Mouse (Mus musculus) CH12.LX (cell line): ENCODE measurements around the gene AI854703. TPM values are rescaled to one million over a fixed set of nuclear protein-coding genes. Genes with fewer than 3 reads are reported as not detected.
A peak's percentile ranks its signal among the peaks of the same experiment; 100 is the strongest.

Experiments used
- DNase-seq: peaks from one replicate; pipeline ENCODE4 v3.0.0-alpha.2; 2013; ENCODE audit errors: extremely low read depth
- H3K27ac ChIP-seq: 2 replicates; pipeline ENCODE4 v1.5.1; 2012; ENCODE audit warnings: low read depth, mild to moderate bottlenecking, control low read depth, moderate library complexity; ENCODE audit not compliant: insufficient read depth
- H3K27me3 ChIP-seq: replicated peaks from 2 replicates; pipeline ENCODE3; 2012; ENCODE audit warnings: inconsistent platforms
- H3K36me3 ChIP-seq, 2 experiments: replicated peaks in 1 of 2; 2 replicates each; pipeline versions ENCODE3 to v1.6.1; 2012; ENCODE audit warnings: inconsistent platforms in 1 of 2, low read length in 1 of 2, mild to moderate bottlenecking in 1 of 2, mixed read lengths in 1 of 2, moderate library complexity in 1 of 2; ENCODE audit not compliant: control insufficient read depth in 1 of 2, insufficient read depth in 1 of 2
- H3K4me1 ChIP-seq, 2 experiments: 2 replicates each; pipeline ENCODE4 v1.6.1; 2012; ENCODE audit warnings: inconsistent platforms in 1 of 2, moderate library complexity in 1 of 2; ENCODE audit not compliant: insufficient read depth in 2 of 2, control insufficient read depth in 1 of 2
- H3K4me2 ChIP-seq: 2 replicates; pipeline ENCODE4 v1.6.1; 2012; ENCODE audit warnings: low read depth, mild to moderate bottlenecking, control low read depth; ENCODE audit not compliant: poor library complexity, insufficient read depth, severe bottlenecking
- H3K4me3 ChIP-seq, 3 experiments: fragments of 150-350 bp in 1 of 3; sonication (generic) in 1 of 3; replicated peaks in 1 of 3; 2 replicates each; pipeline versions ENCODE3 to v1.5.1; 2011 to 2012; ENCODE audit warnings: low read depth in 2 of 3, low read length in 2 of 3, mild to moderate bottlenecking in 2 of 3, moderate library complexity in 2 of 3, control low read depth in 1 of 3, improper control_type of control experiment in 1 of 3, inconsistent platforms in 1 of 3, mixed read lengths in 1 of 3; ENCODE audit not compliant: poor library complexity in 1 of 3
- H3K79me2 ChIP-seq: replicated peaks from 2 replicates; pipeline ENCODE4 v1.6.1; 2012; ENCODE audit warnings: mild to moderate bottlenecking, moderate library complexity; ENCODE audit not compliant: control insufficient read depth, poor library complexity, insufficient read depth, severe bottlenecking; ENCODE audit errors: extremely low read depth
- H3K9ac ChIP-seq: 2 replicates; pipeline ENCODE4 v1.6.1; 2012; ENCODE audit warnings: low read depth, mild to moderate bottlenecking, control low read depth, moderate library complexity; ENCODE audit not compliant: insufficient read depth
- H3K9me3 ChIP-seq: replicated peaks from 2 replicates; pipeline ENCODE3; 2012; ENCODE audit warnings: low read length, inconsistent platforms, mixed read lengths
- BHLHE40 ChIP-seq: IDR thresholded peaks from 2 replicates; pipeline ENCODE4 v1.6.1; 2011; ENCODE audit warnings: mild to moderate bottlenecking, low read depth, low read length, improper control_type of control experiment
- ELF1 ChIP-seq: IDR thresholded peaks from 2 replicates; pipeline ENCODE4 v1.6.1; 2014; ENCODE audit warnings: low read depth, mild to moderate bottlenecking, inconsistent platforms, low read length, improper control_type of control experiment
- GABPA ChIP-seq: IDR thresholded peaks from 2 replicates; pipeline ENCODE4 v1.6.1; 2012; ENCODE audit warnings: low read depth, low read length, improper control_type of control experiment, inconsistent platforms; ENCODE audit not compliant: insufficient replicate concordance
- JUND ChIP-seq: conservative IDR thresholded peaks from 2 replicates; pipeline ENCODE4 v1.6.1; 2011; ENCODE audit warnings: low read depth, low read length, improper control_type of control experiment
- MAX ChIP-seq: IDR thresholded peaks from 2 replicates; pipeline ENCODE4 v1.6.1; 2011; ENCODE audit warnings: low read length, improper control_type of control experiment
- MEF2A ChIP-seq: IDR thresholded peaks from 2 replicates; pipeline ENCODE4 v1.6.1; 2014; ENCODE audit warnings: low read depth, mild to moderate bottlenecking, inconsistent platforms, low read length, improper control_type of control experiment, borderline replicate concordance
- MXI1 ChIP-seq: IDR thresholded peaks from 2 replicates; pipeline ENCODE4 v1.6.1; 2011; ENCODE audit warnings: mild to moderate bottlenecking, low read depth, low read length, improper control_type of control experiment
- MYC ChIP-seq: IDR thresholded peaks from 2 replicates; pipeline ENCODE4 v1.6.1; 2011; ENCODE audit warnings: low read depth, mild to moderate bottlenecking, improper control_type of control experiment, low read length
- NRF1 ChIP-seq: IDR thresholded peaks from 2 replicates; pipeline ENCODE4 v1.6.1; 2014; ENCODE audit warnings: low read depth, mild to moderate bottlenecking, inconsistent platforms, low read length, improper control_type of control experiment, moderate library complexity
- POLR2A ChIP-seq: IDR thresholded peaks from 2 replicates; pipeline ENCODE4 v1.6.1; 2011; ENCODE audit warnings: low read depth, mild to moderate bottlenecking, improper control_type of control experiment, low read length
- RAD21 ChIP-seq: IDR thresholded peaks from 2 replicates; pipeline ENCODE4 v1.6.1; 2011; ENCODE audit warnings: low read depth, mild to moderate bottlenecking, low read length, improper control_type of control experiment, moderate library complexity
- TBP ChIP-seq: conservative IDR thresholded peaks from 2 replicates; pipeline ENCODE4 v1.6.1; 2011; ENCODE audit warnings: low read depth, low read length, improper control_type of control experiment
- UBTF ChIP-seq: IDR thresholded peaks from 2 replicates; pipeline ENCODE4 v1.6.1; 2012; ENCODE audit warnings: low read depth, mild to moderate bottlenecking, inconsistent platforms, low read length, improper control_type of control experiment, moderate library complexity
- USF2 ChIP-seq: conservative IDR thresholded peaks from 2 replicates; pipeline ENCODE4 v1.6.1; 2011; ENCODE audit warnings: low read depth, low read length, improper control_type of control experiment
- ZKSCAN1 ChIP-seq: IDR thresholded peaks from 2 replicates; pipeline ENCODE4 v1.6.1; 2012; ENCODE audit warnings: low read depth, inconsistent platforms, low read length, improper control_type of control experiment, borderline replicate concordance
- ZMIZ1 ChIP-seq: IDR thresholded peaks from 2 replicates; pipeline ENCODE4 v1.6.1; 2012; ENCODE audit warnings: low read depth, mild to moderate bottlenecking, inconsistent platforms, low read length, improper control_type of control experiment
- ZNF384 ChIP-seq: IDR thresholded peaks from 2 replicates; pipeline ENCODE4 v1.6.1; 2012; ENCODE audit warnings: low read depth, low read length, improper control_type of control experiment, inconsistent platforms
- dilution Hi-C: fragments of 300-500 bp; cut with MboI; formaldehyde crosslinking; loops from 2 replicates; pipeline ENCODE4 v1.14.3; 2020; ENCODE audit warnings: low sequenced_read_pairs; ENCODE audit not compliant: extremely low pct_unique_long_range_greater_than_20kb, extremely low pct_ligation_motif_present
- in situ Hi-C: fragments of 300-500 bp; cut with MboI; formaldehyde crosslinking; loops from 3 replicates; pipeline ENCODE4 v1.14.3; 2019; ENCODE audit warnings: low sequenced_read_pairs, low pct_ligation_motif_present, low pct_unique_long_range_greater_than_20kb, mixed read lengths
- polyA plus RNA-seq: library from polyadenylated mRNA; unstranded; fragments of >175 nt; gene quantifications from 2 replicates; pipeline ENCODE4 v1.2.1, GENCODE M21; 2012; ENCODE audit warnings: low read depth; ENCODE audit not compliant: insufficient read length
- total RNA-seq, 2 experiments: library from RNA; depleted of rRNA; stranded (reverse); fragments of 300-350 nt in 1 of 2; fragments of >200 nt in 1 of 2; gene quantifications; 2 replicates each; pipeline ENCODE4 v1.2.3; 2012 to 2014

AI854703 gene
- total and polyA plus RNA-seq, 3 experiments: 2.1 to 5.3 (median 4.8) TPM

DNA sequence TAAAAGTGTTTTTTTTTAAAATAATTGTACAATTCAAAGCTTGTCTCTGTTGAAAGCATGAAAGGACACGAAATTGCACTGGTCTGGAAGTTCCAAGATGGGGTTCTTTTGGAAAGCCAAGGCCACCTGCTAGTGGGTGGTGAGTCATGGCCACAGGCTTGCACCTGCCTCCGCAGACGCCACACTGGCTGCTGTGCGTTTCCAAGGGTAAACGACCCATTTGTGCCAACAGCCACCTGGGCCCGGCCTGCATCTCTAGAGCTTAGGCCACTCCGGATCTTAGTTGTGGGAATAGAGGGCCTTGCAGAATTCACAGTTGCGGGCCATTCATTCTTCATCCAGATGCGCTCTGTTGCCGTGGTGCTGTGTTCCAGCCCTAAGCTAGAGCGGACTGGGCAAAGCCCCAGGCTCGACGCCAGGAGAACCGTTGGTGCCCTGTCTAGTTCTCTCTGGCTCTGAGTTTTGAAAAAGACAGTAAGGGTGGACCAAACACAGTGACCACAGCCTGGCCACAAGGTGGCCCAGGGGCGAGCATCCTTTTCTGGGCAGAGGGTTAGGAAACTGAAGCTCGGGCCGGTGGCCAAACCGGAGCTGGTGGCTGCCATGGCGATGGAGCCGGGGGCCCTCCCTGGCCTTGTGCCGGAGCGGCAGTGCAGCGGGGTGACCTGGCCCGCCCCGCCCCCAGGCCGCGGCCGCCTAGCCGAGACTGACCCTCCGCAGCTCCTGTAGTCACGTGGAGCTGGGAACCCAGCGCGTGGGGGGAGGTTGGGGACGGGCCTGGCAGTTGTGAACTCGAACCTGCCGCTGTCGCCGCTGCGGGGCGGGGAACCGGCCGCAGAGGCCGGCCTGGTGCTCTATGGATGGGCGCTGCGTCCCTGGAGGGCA, 33.2 kb upstream of the AI854703 start, which contains the start of the genes Repin1 and Gm44965 (continued):
- TF ChIP-seq MYC: no peak
- TF ChIP-seq, all 38 proteins: peak for 22

DNA sequence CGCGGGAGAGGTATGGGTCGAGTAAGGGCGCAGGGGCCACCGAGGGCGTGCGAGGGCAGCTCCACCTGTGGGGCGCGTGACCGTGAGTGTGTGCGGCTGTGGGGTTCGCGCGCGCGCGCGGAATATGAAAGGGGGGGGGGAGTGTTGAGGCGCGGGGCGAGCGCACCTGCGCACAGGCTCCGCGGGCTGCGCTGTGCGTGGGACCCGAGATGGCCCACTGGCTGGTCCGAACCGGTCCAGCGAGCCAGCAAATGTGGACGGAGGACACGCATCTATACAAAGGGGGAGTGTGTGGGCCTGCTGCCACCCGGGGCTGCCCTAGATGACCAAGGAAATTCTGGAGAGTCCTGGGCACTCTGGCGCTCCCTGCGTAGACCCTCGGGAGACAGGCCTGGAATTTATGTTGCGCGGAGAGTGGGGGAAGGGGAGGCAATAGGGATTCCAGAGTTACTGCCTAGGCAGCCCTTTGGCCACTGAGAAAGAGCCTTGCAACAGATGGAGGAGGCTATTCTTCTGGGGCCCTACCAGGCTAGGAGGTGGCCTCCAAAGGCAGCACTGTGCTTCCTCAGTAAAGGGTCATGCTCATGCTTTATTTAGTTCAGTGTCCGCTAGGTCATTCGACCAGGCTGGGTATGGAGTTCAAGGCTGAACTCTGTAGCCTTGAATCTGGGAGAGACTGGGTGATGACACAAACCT, 32.4 kb upstream of the AI854703 start:
- H3K27me3 ChIP-seq: no peaks in the 10 kb centered on the region
- TF ChIP-seq ZMIZ1 (0 out of 2 replicates have a peak, but pooled peaks have one; percentile 7), ZKSCAN1 (no peak), BHLHE40 (no peak), NRF1 (peak; percentile 63), GABPA (no peak), UBTF (no peak), MEF2A (no peak), JUND (no peak), ZNF384 (no peak)
- peaks cover 25 to 38% of the 10 kb centered on the region in 2 experiments for H3K36me3 ChIP-seq
- peaks cover 23% of the 10 kb centered on the region for H3K79me2 ChIP-seq
- peaks cover 3 to 24% of the 10 kb centered on the region in 2 experiments; a peak in 3 of 4 replicates for H3K4me1 ChIP-seq
- H3K9ac ChIP-seq: peak overlapping the region; percentile 92
- DNase-seq: no peak
- H3K27ac ChIP-seq: peak overlapping the region; percentile 63
- in situ Hi-C loops: no loop called here
- H3K4me3 ChIP-seq: peak overlapping the region; percentile 82 to 97 (median 84)
- dilution Hi-C loops: no loop called here
- H3K9me3 ChIP-seq: peaks cover 3% of the 10 kb centered on the region
- H3K4me2 ChIP-seq: peak overlapping the region; percentile 64

DNA sequence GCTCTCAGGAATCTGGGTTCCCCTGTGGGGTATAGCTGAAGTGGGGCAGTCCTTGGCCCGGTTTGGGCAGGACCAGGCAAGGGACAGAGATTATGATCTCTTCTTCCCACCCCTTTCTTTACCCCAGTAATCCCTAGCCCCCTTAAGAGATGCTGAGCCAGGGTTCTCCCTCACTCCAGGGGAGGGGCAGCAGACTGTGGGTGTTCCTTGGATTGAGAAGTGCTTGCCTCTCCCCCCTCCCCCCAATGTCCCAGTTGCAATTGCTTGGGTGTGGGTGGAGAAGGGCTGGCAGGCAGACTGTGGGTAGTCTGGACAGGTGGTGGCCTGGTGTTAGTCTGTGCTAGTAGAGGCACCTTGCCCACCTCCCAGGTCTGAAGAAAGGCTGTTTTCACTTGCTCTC, 31.3 kb upstream of the AI854703 start:
- Histone ChIP-seq H3K4me2 (peak overlapping the region; percentile 64), H3K9ac (no peak overlapping the region), H3K79me2 (peaks cover 23% of the 10 kb centered on the region), H3K9me3 (peaks cover 3% of the 10 kb centered on the region), H3K27ac (no peak overlapping the region), H3K36me3 (peaks cover 27 to 48% of the 10 kb centered on the region in 2 experiments), H3K4me1 (peaks cover 3 to 27% of the 10 kb centered on the region in 2 experiments; a peak in 3 of 4 replicates), H3K27me3 (no peaks in the 10 kb centered on the region), H3K4me3 (no peak overlapping the region)
- in situ Hi-C loops (no loop called here), dilution Hi-C loops (no loop called here)
- TF ChIP-seq ELF1: no peak
- no peak for TF ChIP-seq TBP
- TF ChIP-seq MXI1: no peak
- no peak for TF ChIP-seq POLR2A
- TF ChIP-seq MAX: no peak
- TF ChIP-seq ZKSCAN1: no peak
- no peak for TF ChIP-seq RAD21
- no peak for TF ChIP-seq NRF1
- no peak for TF ChIP-seq USF2
- no peak for DNase-seq
